Mouse (Mus musculus) testis, adult 10 weeks (tissue): ENCODE measurements around the gene Rab20. TPM values are rescaled to one million over a fixed set of nuclear protein-coding genes. Genes with fewer than 3 reads are reported as not detected.

Source experiments
- polyA plus RNA-seq: library from polyadenylated mRNA; stranded (reverse); fragments of 350-450 nt; fragmentation: Illumina TruSeq; extraction: RNeasy Lipid Tissue Mini Kit (QIAGEN cat#74804); gene quantifications from one replicate; pipeline ENCODE4 v1.2.3, GENCODE M21; 2014; ENCODE audit warnings: low read depth, low replicate concordance

Gene Rab20
- polyA plus RNA-seq = 1.6 TPM

GRCm38 (mm10) chr8:11477811-11478761 is at the start of gene Rab20:
Gene Rab20 (minus strand): TSS chr8:11478710.

GRCm38 (mm10) chr8:11497017-11497990 is 18.8 kb upstream of the Rab20 start, which contains the start of gene Naxd:
Gene Naxd (plus strand): TSS chr8:11497506.

Other genes starting within 250 kb of the Rab20 start
- gene Col4a2, start 165.9 kb downstream of the Rab20 start, polyA plus RNA-seq = 0.38 TPM
- gene Col4a1, start 165.9 kb downstream of the Rab20 start, polyA plus RNA-seq = 3.6 TPM
- gene Naxd, start 18.8 kb upstream of the Rab20 start, polyA plus RNA-seq = 8.4 TPM
- 3.9 TPM for gene Cars2, start 72.1 kb upstream of the Rab20 start, polyA plus RNA-seq
- gene Ing1, start 76.9 kb upstream of the Rab20 start, polyA plus RNA-seq = 32.9 TPM
- 31.3 TPM for gene Ankrd10, start 157.0 kb upstream of the Rab20 start, polyA plus RNA-seq
- gene 1700016D06Rik, start 222.4 kb upstream of the Rab20 start, polyA plus RNA-seq = 170 TPM
- gene Arhgef7, start 249.0 kb upstream of the Rab20 start, polyA plus RNA-seq = 13.7 TPM